Comparison of ENCODE assay signal across 10 mouse cellular contexts in the genomic region with DNA sequence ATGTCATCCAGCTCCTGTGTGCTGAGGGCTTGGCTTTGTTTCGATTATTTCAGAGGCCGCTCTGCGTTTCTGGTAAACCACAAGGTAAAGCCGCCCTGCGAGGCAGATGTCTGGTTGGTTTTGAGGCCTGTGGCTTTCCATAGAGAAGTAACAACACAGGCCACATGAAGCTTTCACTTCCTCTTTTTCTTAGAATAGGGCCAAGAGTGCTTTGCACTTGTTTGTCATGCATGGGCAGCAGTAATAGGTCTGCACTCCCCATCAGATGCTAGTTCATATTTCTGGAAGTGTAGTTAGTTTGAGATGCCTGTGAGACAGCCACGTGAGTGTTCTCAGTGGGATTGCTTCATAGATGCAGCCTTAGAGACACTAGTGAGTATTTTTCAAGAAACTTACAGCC.
A peak's percentile ranks its signal among the peaks of the same experiment; 100 is the strongest.
DNase-seq lines count a peak whose midpoint lies in the region; ATAC-seq lines count a peak whose summit lies in the region.
"Had no signal": no experiment of that assay in that cellular context is flagged by ENCODE, and none has a peak within 500 bp of the region (broad histone marks: within the 10 kb centered on the region; RNA-seq: fewer than 3 reads in every experiment).

No protein-coding gene starts in this region.

- ATAC-seq in activated CD4-positive, CD25-positive, alpha-beta regulatory T cell, adult 4 months, result peak; percentile 21
- ATAC-seq in liver, embryonic 15.5 days (ENCODE audit: insufficient read depth), result no peak

- peak; percentile 28 for DNase-seq in kidney, postnatal 14 days
- no peak for DNase-seq in kidney, postnatal 25 days
- peak; percentile 68 to 76 for DNase-seq in spleen, postnatal 4 days (ENCODE audit: low spot score in 2 of 2)
- DNase-seq in urinary bladder, postnatal 36 days (ENCODE audit: low spot score in 2 of 2), result no peak
- DNase-seq in urinary bladder, adult 2 months (ENCODE audit: low spot score), result no peak
- no peak for DNase-seq in adrenal gland, adult 8-10 months

- H3K4me1 ChIP-seq in liver, embryonic 15.5 days (replicated peaks), result peaks cover 69% of the 10 kb centered on the region

- H3K27me3 ChIP-seq in liver, embryonic 15.5 days, result no peaks in the 10 kb centered on the region
- H3K27me3 ChIP-seq: lung, embryonic 15.5 days; stomach, embryonic 15.5 days had no signal

- H3K9ac ChIP-seq in liver, embryonic 15.5 days, result no peak overlapping the region
- H3K9ac ChIP-seq: lung, embryonic 15.5 days; stomach, embryonic 15.5 days had no signal

- no peaks in the 10 kb centered on the region for H3K36me3 ChIP-seq in liver, embryonic 15.5 days (replicated peaks)
- H3K36me3 ChIP-seq: lung, embryonic 15.5 days; stomach, embryonic 15.5 days had no signal

- H3K4me2 ChIP-seq in liver, embryonic 15.5 days, result no peak overlapping the region
- H3K4me2 ChIP-seq: lung, embryonic 15.5 days; stomach, embryonic 15.5 days had no signal

- H3K9me3 ChIP-seq in liver, embryonic 15.5 days (replicated peaks), result no peaks in the 10 kb centered on the region
- H3K9me3 ChIP-seq: lung, embryonic 15.5 days; stomach, embryonic 15.5 days had no signal

- H3K27ac ChIP-seq in liver, embryonic 15.5 days (replicated peaks), result peak overlapping the region; percentile 48
- H3K27ac ChIP-seq: lung, embryonic 15.5 days; stomach, embryonic 15.5 days had no signal

- WGBS in liver, embryonic 15.5 days (ENCODE audit: insufficient replicate concordance), result 12% methylated on average over 6 of the region's 6 CpGs

- no peak overlapping the region for H3K4me3 ChIP-seq in liver, embryonic 15.5 days (replicated peaks)
- H3K4me3 ChIP-seq: lung, embryonic 15.5 days; stomach, embryonic 15.5 days had no signal

Comparison
In these comparisons a context has a peak if more than half of its experiments do, and no peak if none do; other contexts are left out.
1. DNase-seq: peak in kidney, postnatal 14 days (single experiment) and spleen, postnatal 4 days (2 of 2); none in kidney, postnatal 25 days (0 of 2), urinary bladder, postnatal 36 days (0 of 2), urinary bladder, adult 2 months (single experiment) and adrenal gland, adult 8-10 months (single experiment).